Mouse (Mus musculus) testis, adult 2 months (tissue): ENCODE data around the gene Gm47791.

Source experiments
- CTCF ChIP-seq: fragments of 200-500 bp; IDR thresholded peaks from 2 replicates; pipeline ENCODE4 v1.5.1; 2012; ENCODE audit warnings: low read depth, mild to moderate bottlenecking, inconsistent platforms, low read length, moderate library complexity; ENCODE audit not compliant: control insufficient read depth, insufficient read depth, insufficient replicate concordance
- POLR2A ChIP-seq: fragments of 200-500 bp; IDR thresholded peaks from 2 replicates; pipeline ENCODE4 v1.6.1; 2012; ENCODE audit warnings: low read depth, mild to moderate bottlenecking, inconsistent platforms, low read length, moderate library complexity; ENCODE audit not compliant: control insufficient read depth

DNA sequence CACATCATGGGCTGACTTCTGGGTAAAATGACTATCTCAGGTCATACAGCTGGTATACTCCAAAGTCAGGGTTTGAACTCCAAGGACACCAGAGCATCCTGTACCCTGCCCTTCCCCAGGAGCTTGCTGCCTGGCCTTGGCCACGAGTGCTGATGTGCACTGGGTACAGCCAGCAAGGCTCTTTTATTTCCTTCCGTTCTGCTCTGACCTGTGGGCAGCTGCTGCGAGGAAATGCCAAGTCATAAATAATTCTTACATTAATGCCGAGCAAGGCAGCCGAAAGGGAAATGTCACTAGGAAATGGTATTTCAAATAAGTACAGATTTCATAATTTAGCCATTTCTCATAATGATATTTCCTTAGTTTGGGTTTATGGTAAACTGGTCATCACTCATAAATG is 27.3 kb upstream of the Gm47791 start:
- TF ChIP-seq CTCF (no peak), POLR2A (no peak)
